Mouse (Mus musculus) hindbrain, postnatal 0 days (tissue): ENCODE data around the gene Casp9. TPM values are rescaled to one million over a fixed set of nuclear protein-coding genes. Genes with fewer than 3 reads are reported as not detected.
A peak's percentile ranks its signal among the peaks of the same experiment; 100 is the strongest.
"Not testable (repeated sequence)": the region's sequence is repeated elsewhere in the genome, so short reads cannot be mapped to it uniquely, and the experiment has no call there.

ENCODE experiments used
- ATAC-seq: fragments of 200-750 bp; cut with Nextera tagmentation; 2 replicates; pipeline ENCODE4 v1.8.0; 2017; ENCODE audit warnings: mild to moderate bottlenecking, moderate TSS enrichment, moderate library complexity
- DNase-seq: peaks from one replicate; pipeline ENCODE4 v3.0.0-alpha.2; 2015; ENCODE audit warnings: low spot score
- H3K27ac ChIP-seq: fragments of 300-500 bp; sonication (generic); 2 replicates; pipeline ENCODE4 v1.5.1; 2014; ENCODE audit warnings: mild to moderate bottlenecking
- H3K27me3 ChIP-seq: fragments of 300-500 bp; sonication (generic); 2 replicates; pipeline ENCODE4 v1.6.1; 2014; ENCODE audit warnings: low read length, mixed read lengths; ENCODE audit not compliant: insufficient read depth
- H3K36me3 ChIP-seq: fragments of 300-500 bp; sonication (generic); 2 replicates; pipeline ENCODE4 v1.6.1; 2014; ENCODE audit warnings: low read length, mixed read lengths; ENCODE audit not compliant: insufficient read depth
- H3K4me1 ChIP-seq: fragments of 300-500 bp; sonication (generic); 2 replicates; pipeline ENCODE4 v1.6.1; 2014; ENCODE audit warnings: antibody characterized with exemption, low read length, mixed read lengths; ENCODE audit not compliant: insufficient read depth
- H3K4me2 ChIP-seq: fragments of 300-500 bp; sonication (generic); 2 replicates; pipeline ENCODE4 v1.6.1; 2014; ENCODE audit warnings: low read depth, mild to moderate bottlenecking, low read length, moderate library complexity, mixed read lengths
- H3K4me3 ChIP-seq: fragments of 300-500 bp; sonication (generic); 2 replicates; pipeline ENCODE4 v1.5.1; 2014; ENCODE audit warnings: low read length
- H3K9ac ChIP-seq: fragments of 300-500 bp; sonication (generic); replicated peaks from 2 replicates; pipeline ENCODE4 v1.6.1; 2014; ENCODE audit warnings: mild to moderate bottlenecking, low read length, moderate library complexity, mixed read lengths
- H3K9me3 ChIP-seq: fragments of 300-500 bp; sonication (generic); 2 replicates; pipeline ENCODE4 v1.6.1; 2016; ENCODE audit warnings: low read length, mixed read lengths
- CTCF ChIP-seq: IDR thresholded peaks from 2 replicates; pipeline ENCODE4 v1.5.1; 2016; ENCODE audit warnings: antibody characterized with exemption, control low read depth, low read depth
- WGBS: fragments of 180-500 bp; shearing (Covaris S2); extraction: QIAGEN DNeasy Blood & Tissue Kit; methylation state at CpG from one replicate; pipeline ENCODE4 v1.1.7; 2014; 5-methylcytosine and 5-hydroxymethylcytosine counted together
- polyA plus RNA-seq: library from polyadenylated mRNA; unstranded; fragments of >200 nt; fragmentation: Nextera tagmentation; extraction: Ambion mirVana; gene quantifications from 2 replicates; pipeline ENCODE4 v1.2.1, GENCODE M21; 2015
- total RNA-seq: library from RNA; depleted of rRNA; stranded (reverse); fragments of >200 nt; gene quantifications from 2 replicates; pipeline ENCODE4 v1.2.3, GENCODE M21; 2014

Casp9 gene
- total and polyA plus RNA-seq, 2 experiments from 2014 or later, result 20.3 to 29.1 TPM

DNA sequence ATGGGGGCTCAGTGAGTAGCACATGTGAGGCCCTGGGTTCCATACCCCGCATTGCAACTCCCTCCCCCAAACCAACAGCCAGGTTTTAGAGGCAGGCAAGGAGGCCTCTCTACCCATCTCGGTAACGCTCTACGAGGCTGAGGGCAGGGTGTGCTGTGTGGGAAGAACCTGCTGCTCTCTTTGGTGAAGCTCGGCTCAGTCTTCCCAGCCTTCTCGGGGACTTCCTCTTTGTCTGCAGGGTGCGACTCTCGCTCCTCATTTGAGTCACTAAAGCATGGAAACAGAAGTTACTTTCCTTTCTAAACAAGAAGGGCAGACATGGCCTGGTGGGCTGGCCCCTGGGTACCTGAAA lies 27.1 kb upstream of the Casp9 start:
- Histone ChIP-seq H3K9ac (no peak overlapping the region), H3K36me3 (peaks cover 58% of the 10 kb centered on the region), H3K27me3 (no peaks in the 10 kb centered on the region), H3K4me2 (no peak overlapping the region), H3K9me3 (no peaks in the 10 kb centered on the region), H3K4me3 (no peak overlapping the region), H3K27ac (peak overlapping the region; percentile 77), H3K4me1 (no peaks in the 10 kb centered on the region; the same call in 1 of the 2 replicates)
- DNase-seq (no peak), ATAC-seq (peak; percentile 41; the same call in 1 of the 2 replicates)
- 38% methylated on average over 8 of the region's 8 CpGs for WGBS
- no peak for TF ChIP-seq CTCF

DNA sequence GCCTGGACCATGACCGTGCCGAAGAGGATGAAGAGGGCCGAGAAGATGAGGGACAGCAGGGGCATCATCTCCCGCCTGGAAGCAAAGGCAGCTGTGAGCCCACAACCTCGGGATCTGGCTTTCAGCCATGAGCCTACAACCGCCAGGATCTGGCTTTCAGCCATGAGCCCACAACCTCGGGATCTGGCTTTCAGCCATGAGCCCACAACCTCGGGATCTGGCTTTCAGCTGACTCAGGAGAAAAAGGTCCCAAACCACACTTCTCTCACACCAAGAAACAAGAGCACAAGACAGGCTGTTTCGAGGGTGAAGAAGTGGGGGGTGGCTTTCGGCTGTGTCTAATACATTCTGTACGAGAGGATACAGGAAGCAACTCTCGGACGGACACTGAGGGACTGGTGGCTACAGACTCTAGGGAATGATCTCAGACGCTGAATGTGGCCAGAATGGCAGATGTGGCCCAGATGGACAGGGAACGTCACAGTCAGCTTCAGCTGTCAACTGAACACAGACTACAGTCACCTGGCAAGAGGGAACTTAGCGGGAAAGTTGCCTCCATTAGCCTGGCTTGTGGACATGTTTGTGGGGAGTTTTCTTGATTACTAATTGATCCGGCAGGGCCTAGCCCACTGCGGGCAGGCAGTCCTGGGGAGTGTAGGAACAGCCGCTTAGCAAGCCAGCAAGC lies 26.6 kb upstream of the Casp9 start:
- DNase-seq (peak; percentile 88), ATAC-seq (peak; percentile 76)
- Histone ChIP-seq H3K27ac (peak overlapping the region; percentile 77), H3K4me1 (no peaks in the 10 kb centered on the region; the same call in 1 of the 2 replicates), H3K9ac (no peak overlapping the region), H3K9me3 (no peaks in the 10 kb centered on the region), H3K27me3 (no peaks in the 10 kb centered on the region), H3K4me2 (0 out of 2 replicates have a peak overlapping the region, but pooled peaks have one; percentile 29), H3K36me3 (peaks cover 60% of the 10 kb centered on the region), H3K4me3 (no peak overlapping the region)
- whole genome bisulfite sequencing, result 24% methylated on average over 19 of the region's 19 CpGs
- no peak for TF ChIP-seq CTCF

DNA sequence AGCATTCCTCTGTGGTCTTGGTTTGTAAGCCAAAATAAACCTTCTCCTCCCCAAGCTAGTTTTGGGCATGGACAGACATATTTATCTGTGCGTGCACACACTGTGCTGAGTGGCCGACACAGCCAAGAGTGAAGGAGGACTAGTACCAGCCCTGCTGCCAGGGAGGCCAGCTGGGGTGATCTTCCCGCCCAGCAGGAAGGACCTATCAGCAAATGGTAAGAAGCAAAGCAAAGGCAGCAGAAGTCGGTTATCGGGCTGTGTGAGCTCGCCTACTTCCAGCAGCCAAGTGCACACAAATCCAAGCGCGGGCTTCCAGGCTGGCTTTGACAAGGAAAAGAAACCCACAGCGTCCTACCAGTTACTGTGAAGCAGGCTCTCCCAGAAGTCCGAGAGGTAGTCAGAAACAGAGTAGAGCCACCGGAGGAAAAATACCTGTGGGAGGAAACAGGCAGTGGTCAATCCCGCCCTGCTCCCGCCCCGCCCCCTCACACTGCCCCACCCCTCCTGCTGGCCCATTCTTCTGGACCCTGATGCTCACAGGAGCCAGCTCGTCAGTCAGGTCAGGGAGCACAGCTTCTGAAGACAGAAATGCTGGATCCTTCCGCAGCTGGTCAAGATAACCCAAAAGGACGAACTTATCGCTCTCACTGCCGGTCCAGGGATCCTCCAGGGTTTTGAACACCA lies 25.9 kb upstream of the Casp9 start:
- WGBS, result 56% methylated on average over 19 of the region's 19 CpGs
- no peaks in the 10 kb centered on the region for H3K9me3 ChIP-seq
- H3K4me2 ChIP-seq, result peak overlapping the region; percentile 29
- ATAC-seq (peak; percentile 77), DNase-seq (peak; percentile 55)
- H3K36me3 ChIP-seq, result peaks cover 60% of the 10 kb centered on the region
- TF ChIP-seq CTCF, result no peak
- H3K4me3 ChIP-seq, result no peak overlapping the region
- no peaks in the 10 kb centered on the region for H3K27me3 ChIP-seq
- peak overlapping the region; percentile 77 for H3K27ac ChIP-seq
- no peak overlapping the region for H3K9ac ChIP-seq
- H3K4me1 ChIP-seq, result no peaks in the 10 kb centered on the region; the same call in 1 of the 2 replicates

DNA sequence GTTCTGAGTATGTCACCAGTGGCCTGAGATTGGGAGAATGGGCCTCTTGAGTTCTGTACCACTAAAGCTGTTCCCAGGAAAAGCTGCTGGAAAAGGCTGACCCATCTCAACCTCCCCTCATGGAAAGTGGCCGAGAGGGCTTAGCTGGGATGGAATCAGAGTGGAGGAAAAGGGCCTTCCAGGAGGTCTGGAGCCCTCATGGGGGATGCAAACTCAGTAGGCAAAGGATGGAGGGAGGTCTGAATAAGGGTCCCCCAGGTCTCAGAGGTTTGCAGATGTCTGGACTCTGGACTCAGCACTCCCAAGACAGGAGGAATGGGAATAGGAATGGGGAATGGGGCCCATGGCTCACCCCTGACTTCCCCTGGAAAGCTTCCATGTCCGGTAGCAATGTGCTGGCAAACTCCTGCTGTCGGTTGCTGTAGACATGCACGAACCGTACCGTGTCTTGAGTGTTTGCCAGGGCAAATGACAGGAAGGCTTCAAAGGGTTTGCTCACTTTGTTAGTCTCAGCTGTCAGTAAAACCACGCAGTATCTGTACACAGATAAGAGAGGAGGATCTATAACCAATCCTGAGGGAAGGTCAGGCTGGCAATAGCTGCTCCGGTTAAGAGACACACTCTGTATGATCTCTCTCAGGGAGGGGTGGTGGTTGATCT lies 23.8 kb upstream of the Casp9 start:
- ATAC-seq, result no peak
- no peak overlapping the region for H3K4me2 ChIP-seq
- TF ChIP-seq CTCF, result no peak
- no peak overlapping the region for H3K9ac ChIP-seq
- peaks cover 56% of the 10 kb centered on the region for H3K36me3 ChIP-seq
- no peaks in the 10 kb centered on the region; the same call in 1 of the 2 replicates for H3K4me1 ChIP-seq
- H3K9me3 ChIP-seq, result no peaks in the 10 kb centered on the region
- H3K4me3 ChIP-seq, result no peak overlapping the region
- H3K27me3 ChIP-seq, result no peaks in the 10 kb centered on the region
- 58% methylated on average over 8 of the region's 8 CpGs for WGBS
- DNase-seq, result no peak
- no peak overlapping the region for H3K27ac ChIP-seq

DNA sequence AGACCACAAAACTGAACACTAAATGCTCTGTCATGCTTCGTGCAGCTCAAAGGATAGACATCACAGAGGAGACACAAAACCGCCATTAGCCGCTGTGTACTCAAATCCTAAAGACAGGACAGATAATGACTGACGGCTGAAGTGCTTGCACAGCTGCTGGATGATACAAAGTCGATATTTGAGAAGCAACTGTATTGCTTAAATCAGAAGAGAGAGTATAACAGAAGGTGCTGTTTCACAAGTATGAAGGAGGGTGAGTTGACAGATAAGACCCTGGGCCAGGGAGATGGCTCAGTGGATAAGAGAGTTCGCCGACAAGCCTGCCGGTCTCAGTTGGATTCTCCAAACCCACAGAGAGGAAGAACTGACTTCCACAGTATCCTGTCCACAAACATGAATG lies 21.6 kb upstream of the Casp9 start:
- no peak overlapping the region for H3K4me3 ChIP-seq
- no peaks in the 10 kb centered on the region for H3K27me3 ChIP-seq
- no peak overlapping the region for H3K9ac ChIP-seq
- WGBS, result 93% methylated on average over 8 of the region's 8 CpGs
- H3K4me2 ChIP-seq, result no peak overlapping the region
- no peak for TF ChIP-seq CTCF
- H3K4me1 ChIP-seq, result no peaks in the 10 kb centered on the region; the same call in 1 of the 2 replicates
- H3K36me3 ChIP-seq, result peaks cover 72% of the 10 kb centered on the region
- no peak overlapping the region for H3K27ac ChIP-seq
- DNase-seq, result no peak
- ATAC-seq, result no peak
- no peaks in the 10 kb centered on the region for H3K9me3 ChIP-seq

DNA sequence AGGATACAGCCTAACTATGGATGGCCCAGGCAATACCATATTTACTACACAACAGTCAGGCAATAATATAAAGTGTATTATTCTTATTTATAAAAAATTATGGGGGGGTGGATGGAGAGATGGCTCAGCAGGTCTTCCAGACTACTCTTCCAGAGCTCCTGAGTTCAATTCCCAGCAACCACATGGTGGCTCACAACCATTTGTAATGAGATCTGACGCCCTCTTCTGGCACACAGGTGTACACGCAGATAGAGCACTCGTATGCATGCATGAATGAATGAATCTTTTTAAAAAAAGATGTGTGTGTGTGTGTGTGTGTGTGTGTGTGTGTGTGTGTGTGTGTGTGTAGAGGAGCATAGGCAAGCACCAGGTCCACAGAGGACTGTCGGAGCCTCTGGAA lies 20.4 kb upstream of the Casp9 start:
- 87% methylated on average over 4 of the region's 4 CpGs for WGBS
- peaks cover 74% of the 10 kb centered on the region for H3K36me3 ChIP-seq
- ATAC-seq, result not testable (repeated sequence)

More for the DNA sequence above, 20.4 kb upstream of the Casp9 start:
- not testable (repeated sequence) for H3K9me3 ChIP-seq, H3K27me3 ChIP-seq, DNase-seq, H3K4me3 ChIP-seq, H3K27ac ChIP-seq, H3K9ac ChIP-seq, H3K4me1 ChIP-seq, H3K4me2 ChIP-seq
